In the genomic region with DNA sequence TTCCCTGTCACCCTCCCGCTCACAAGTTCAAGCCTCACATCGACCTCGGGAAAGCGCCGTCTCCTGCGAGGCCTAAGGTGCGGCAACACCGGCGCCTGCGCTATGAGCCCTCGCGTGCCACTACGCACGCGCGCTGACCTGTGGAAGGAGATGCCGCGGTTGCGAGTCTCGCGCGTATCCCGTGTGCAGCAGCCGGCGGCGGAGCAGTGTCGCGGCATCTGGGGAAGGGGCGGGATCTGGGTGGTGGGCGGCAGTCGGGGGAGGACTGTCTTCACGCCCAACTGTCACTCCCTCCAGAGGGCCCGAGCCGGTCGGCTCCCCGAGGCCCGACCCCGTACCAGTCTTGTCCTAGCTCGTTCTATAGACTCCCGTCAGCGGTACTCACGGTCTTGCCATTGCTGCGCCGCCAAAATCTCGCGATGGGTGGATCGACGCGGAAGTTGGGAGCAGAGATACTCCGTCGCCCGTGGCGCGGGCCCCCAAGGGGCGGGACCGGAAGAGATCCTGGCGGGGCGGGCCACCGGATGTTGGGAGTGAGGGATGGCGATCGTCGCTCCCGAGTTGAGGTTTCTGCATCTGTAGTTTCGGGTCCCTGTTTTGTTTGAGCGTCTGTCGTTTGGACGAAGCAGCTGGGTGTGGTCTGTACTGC, we compare ENCODE assay signal across 8 mouse cellular contexts. TPM values are rescaled to one million over a fixed set of nuclear protein-coding genes. Genes with fewer than 3 reads are reported as not detected.
DNase-seq lines count a peak whose midpoint lies in the region; ATAC-seq lines count a peak whose summit lies in the region.

Gene Thap7, minus strand, starts transcription at position 497 of the 649 bp plus-strand sequence.

- intact Hi-C loops in gastrocnemius, postnatal 14 days (cut with DNase I; ENCODE audit: low total_unique reads): no loop called here
- intact Hi-C loops in left cerebral cortex, postnatal 10 days (cut with DNase I): no loop called here

- peak; percentile 91 for ATAC-seq in inflammation-experienced regulatory T-cells, adult 6 months
- peak; percentile 91 for ATAC-seq in megakaryocyte-erythroid progenitor cell, adult 5-6 weeks (replicated peaks; ENCODE audit: low FRiP score, low TSS enrichment, poor library complexity, severe bottlenecking)

- DNase-seq in adipocyte (ENCODE audit: low spot score): peak; percentile 99
- DNase-seq in embryo, embryonic 10 days (ENCODE audit: low spot score): peak; percentile 98
- peak; percentile 98 for DNase-seq in gastrocnemius, postnatal 14 days
- peak; percentile 94 to 98 for DNase-seq in left cerebral cortex, postnatal 10 days (ENCODE audit: extremely low spot score in 1 of 2, low spot score in 2 of 2)
- DNase-seq in right cerebral cortex, postnatal 25 days: peak; percentile 96
- DNase-seq in urinary bladder, postnatal 4 days (ENCODE audit: low spot score in 2 of 2): peak; percentile 96 to 97

RNA-seq across cellular contexts. Expression of gene Thap7, which starts in this region (rescaled TPM):
- total RNA-seq in gastrocnemius, postnatal 14 days (2021): 10 to 100 TPM; 10.6 to 12.5 TPM
- polyA plus RNA-seq in inflammation-experienced regulatory T-cells, adult 6 months (2017; shearing (Covaris generic)): 10 to 100 TPM; 58.2 to 74.8 (median 67.4) TPM
- 10 to 100 TPM; 33.2 to 34.8 TPM for total RNA-seq in left cerebral cortex, postnatal 10 days (2021)
- 18.2 and 27.1 TPM in 2 replicates for total RNA-seq in megakaryocyte-erythroid progenitor cell, adult 5-6 weeks (2014; fragmentation: Nextera tagmentation)
- 23.3 and 45.1 TPM in 2 replicates for total RNA-seq in megakaryocyte-erythroid progenitor cell, adult 5-6 weeks (2017)

Comparison
In these comparisons a context has a peak if more than half of its experiments do, and no peak if none do; other contexts are left out.
1. Peak in every context shown above with its lines: DNase-seq and ATAC-seq.